Mouse (Mus musculus): ENCODE results near the gene Crebrf. TPM values are rescaled to one million over a fixed set of nuclear protein-coding genes. Genes with fewer than 3 reads are reported as not detected.

Gene Crebrf
- polyA plus RNA-seq, 1 experiment from 2014 or later, result 11.4 TPM

- Histone ChIP-seq H3K36me3 (no peaks in the 10 kb centered on the region), H3K9me3 (no peaks in the 10 kb centered on the region), H3K4me3 (no peak overlapping the region), H3K4me1 (no peaks in the 10 kb centered on the region), H3K9ac (replicated peaks) (no peak overlapping the region), H3K27me3 (no peaks in the 10 kb centered on the region), H3K4me2 (replicated peaks) (no peak overlapping the region), H3K27ac (replicated peaks) (no peak overlapping the region)
- ATAC-seq (ENCODE audit: low FRiP score, low read depth), result no peak
- WGBS, result 85% methylated on average over 3 of the region's 3 CpGs
Measured at GRCm38 (mm10) chr17:26749975-26750374, 34.5 kb downstream of the Crebrf start.

- no peak overlapping the region for H3K9ac ChIP-seq (replicated peaks)
- H3K27ac ChIP-seq (replicated peaks), result no peak overlapping the region
- H3K36me3 ChIP-seq, result no peaks in the 10 kb centered on the region
- H3K9me3 ChIP-seq, result no peaks in the 10 kb centered on the region
- H3K27me3 ChIP-seq, result no peaks in the 10 kb centered on the region
- H3K4me1 ChIP-seq, result no peaks in the 10 kb centered on the region
- no peak overlapping the region for H3K4me2 ChIP-seq (replicated peaks)
- WGBS, result 81% methylated on average over 1 of the region's 1 CpGs
- no peak overlapping the region for H3K4me3 ChIP-seq
- no peak for ATAC-seq (ENCODE audit: low FRiP score, low read depth)
Measured at GRCm38 (mm10) chr17:26752297-26752696, 36.8 kb downstream of the Crebrf start.

GRCm38 (mm10) chr17:26753476-26753875 is 38.0 kb downstream of the Crebrf start:
- Histone ChIP-seq H3K9me3 (no peaks in the 10 kb centered on the region), H3K4me2 (replicated peaks) (no peak overlapping the region), H3K4me1 (no peaks in the 10 kb centered on the region), H3K4me3 (no peak overlapping the region), H3K27me3 (no peaks in the 10 kb centered on the region), H3K36me3 (no peaks in the 10 kb centered on the region), H3K9ac (replicated peaks) (no peak overlapping the region), H3K27ac (replicated peaks) (no peak overlapping the region)
- 83% methylated on average over 2 of the region's 2 CpGs for WGBS
- ATAC-seq (ENCODE audit: low FRiP score, low read depth), result no peak

- no peaks in the 10 kb centered on the region for H3K9me3 ChIP-seq
- H3K27me3 ChIP-seq, result no peaks in the 10 kb centered on the region
- no peak overlapping the region for H3K9ac ChIP-seq (replicated peaks)
- no peak overlapping the region for H3K27ac ChIP-seq (replicated peaks)
- WGBS, result 87% methylated on average over 5 of the region's 5 CpGs
- no peak overlapping the region for H3K4me3 ChIP-seq
- no peak for ATAC-seq (ENCODE audit: low FRiP score, low read depth)
- no peaks in the 10 kb centered on the region for H3K4me1 ChIP-seq
- no peak overlapping the region for H3K4me2 ChIP-seq (replicated peaks)
- peaks cover 12% of the 10 kb centered on the region; the same call in 1 of the 2 replicates for H3K36me3 ChIP-seq
Measured at GRCm38 (mm10) chr17:26767100-26767753, 51.8 kb downstream of the Crebrf start.

- Histone ChIP-seq H3K36me3 (peaks cover 12% of the 10 kb centered on the region; the same call in 1 of the 2 replicates), H3K4me2 (replicated peaks) (no peak overlapping the region), H3K27ac (replicated peaks) (no peak overlapping the region), H3K4me1 (no peaks in the 10 kb centered on the region), H3K9ac (replicated peaks) (no peak overlapping the region), H3K27me3 (no peaks in the 10 kb centered on the region), H3K4me3 (no peak overlapping the region), H3K9me3 (no peaks in the 10 kb centered on the region)
- WGBS, result 66% methylated on average over 2 of the region's 2 CpGs
- no peak for ATAC-seq (ENCODE audit: low FRiP score, low read depth)
Measured at GRCm38 (mm10) chr17:26767754-26768124, 52.3 kb downstream of the Crebrf start.

- Histone ChIP-seq H3K36me3 (0 out of 2 replicates have a peak, but pooled peaks cover 4% of the 10 kb centered on the region), H3K27ac (replicated peaks) (no peak overlapping the region), H3K27me3 (0 out of 2 replicates have a peak, but pooled peaks cover 6% of the 10 kb centered on the region), H3K4me1 (no peaks in the 10 kb centered on the region), H3K9ac (replicated peaks) (no peak overlapping the region), H3K4me3 (no peak overlapping the region), H3K9me3 (no peaks in the 10 kb centered on the region), H3K4me2 (replicated peaks) (no peak overlapping the region)
- no peak for ATAC-seq (ENCODE audit: low FRiP score, low read depth)
- WGBS, result 70% methylated on average over 10 of the region's 10 CpGs
Measured at GRCm38 (mm10) chr17:26776211-26776610, 60.8 kb downstream of the Crebrf start.

GRCm38 (mm10) chr17:26778001-26778400 is 62.6 kb downstream of the Crebrf start:
- Histone ChIP-seq H3K4me3 (no peak overlapping the region), H3K9me3 (no peaks in the 10 kb centered on the region), H3K36me3 (no peaks in the 10 kb centered on the region), H3K4me1 (peaks cover 6% of the 10 kb centered on the region), H3K27ac (replicated peaks) (no peak overlapping the region), H3K9ac (replicated peaks) (no peak overlapping the region), H3K4me2 (replicated peaks) (no peak overlapping the region), H3K27me3 (0 out of 2 replicates have a peak, but pooled peaks cover 6% of the 10 kb centered on the region)
- 90% methylated on average over 4 of the region's 4 CpGs for WGBS
- no peak for ATAC-seq (ENCODE audit: low FRiP score, low read depth)

GRCm38 (mm10) chr17:26778430-26779100 is 63.1 kb downstream of the Crebrf start:
- H3K9ac ChIP-seq (replicated peaks), result no peak overlapping the region
- peaks cover 6% of the 10 kb centered on the region for H3K4me1 ChIP-seq
- no peak overlapping the region for H3K27ac ChIP-seq (replicated peaks)
- H3K36me3 ChIP-seq, result 0 out of 2 replicates have a peak, but pooled peaks cover 4% of the 10 kb centered on the region
- no peak overlapping the region for H3K4me2 ChIP-seq (replicated peaks)
- H3K27me3 ChIP-seq, result 0 out of 2 replicates have a peak, but pooled peaks cover 6% of the 10 kb centered on the region
- WGBS, result 92% methylated on average over 3 of the region's 3 CpGs
- ATAC-seq (ENCODE audit: low FRiP score, low read depth), result no peak
- H3K4me3 ChIP-seq, result no peak overlapping the region
- H3K9me3 ChIP-seq, result no peaks in the 10 kb centered on the region

GRCm38 (mm10) chr17:26779471-26779870 is 64.0 kb downstream of the Crebrf start:
- Histone ChIP-seq H3K27ac (replicated peaks) (no peak overlapping the region), H3K36me3 (peaks cover 13% of the 10 kb centered on the region; the same call in 1 of the 2 replicates)
- WGBS, result 89% methylated on average over 2 of the region's 2 CpGs

GRCm38 (mm10) chr17:26780750-26781571 is 65.5 kb downstream of the Crebrf start, which contains the start of gene Bnip1:
Gene Bnip1, plus strand, starts transcription at chr17:26781066.
- Histone ChIP-seq H3K4me3 (peak within 1 kb of the TSS; percentile 55), H3K9me3 (no peaks in the 10 kb centered on the region), H3K27me3 (0 out of 2 replicates have a peak, but pooled peaks cover 6% of the 10 kb centered on the region), H3K4me2 (replicated peaks) (peak within 1 kb of the TSS; percentile 70), H3K27ac (replicated peaks) (peak within 1 kb of the TSS; percentile 21), H3K36me3 (peaks cover 24% of the 10 kb centered on the region; the same call in 1 of the 2 replicates), H3K9ac (replicated peaks) (peak within 1 kb of the TSS; percentile 67), H3K4me1 (peaks cover 6% of the 10 kb centered on the region)
- under 1% methylated on average over 42 of the region's 42 CpGs for WGBS
- peak; percentile 63; the same call in 1 of the 2 replicates for ATAC-seq (ENCODE audit: low FRiP score, low read depth)

More at GRCm38 (mm10) chr17:26779471-26779870, 64.0 kb downstream of the Crebrf start:
- Histone ChIP-seq H3K4me1 (peaks cover 6% of the 10 kb centered on the region), H3K9me3 (no peaks in the 10 kb centered on the region), H3K4me2 (replicated peaks) (no peak overlapping the region), H3K9ac (replicated peaks) (no peak overlapping the region), H3K4me3 (no peak overlapping the region), H3K27me3 (0 out of 2 replicates have a peak, but pooled peaks cover 6% of the 10 kb centered on the region)
- ATAC-seq (ENCODE audit: low FRiP score, low read depth), result no peak

GRCm38 (mm10) chr17:26781610-26782043 is 66.2 kb downstream of the Crebrf start:
- Histone ChIP-seq H3K27ac (replicated peaks) (0 out of 2 replicates have a peak overlapping the region, but pooled peaks have one; percentile 21), H3K9ac (replicated peaks) (peak overlapping the region; percentile 67), H3K9me3 (no peaks in the 10 kb centered on the region), H3K27me3 (0 out of 2 replicates have a peak, but pooled peaks cover 6% of the 10 kb centered on the region), H3K36me3 (peaks cover 30% of the 10 kb centered on the region), H3K4me2 (replicated peaks) (peak overlapping the region; percentile 70), H3K4me3 (peak overlapping the region; percentile 55), H3K4me1 (peaks cover 6% of the 10 kb centered on the region)
- 27% methylated on average over 5 of the region's 5 CpGs for WGBS
- ATAC-seq (ENCODE audit: low FRiP score, low read depth), result no peak
